Mouse (Mus musculus): Measurements from ENCODE around the gene P4hb.

GRCm38 (mm10) chr11:120548786-120549167 is 24.3 kb downstream of the P4hb start:
- TF ChIP-seq KAT2A (conservative IDR thresholded peaks at IDR 0.05; ENCODE audit: low read depth, low read length) (no peak), BHLHE40 (IDR thresholded peaks at IDR 0.05; ENCODE audit: borderline replicate concordance, low read depth, low read length) (no peak), CTCF (IDR thresholded peaks at IDR 0.05 in 2 of 3, conservative IDR thresholded peaks at IDR 0.05 in 1 of 3; ENCODE audit: control insufficient read depth in 1 of 3, insufficient read depth in 1 of 3, low read depth in 2 of 3, low read length in 3 of 3, poor library complexity in 1 of 3, severe bottlenecking in 1 of 3) (no peak), POLR2AphosphoS2 (IDR thresholded peaks at IDR 0.05; ENCODE audit: low read length) (no peak), MAFK (IDR thresholded peaks at IDR 0.05; ENCODE audit: borderline replicate concordance, low read depth, low read length) (no peak), POLR2A (IDR thresholded peaks at IDR 0.05; ENCODE audit: control insufficient read depth in 1 of 2, insufficient read depth in 1 of 2, low read depth in 1 of 2, low read length in 2 of 2, poor library complexity in 1 of 2) (no peak), EP300 (IDR thresholded peaks at IDR 0.05; ENCODE audit: low read depth in 1 of 2, low read length in 2 of 2) (no peak), ELF1 (IDR thresholded peaks at IDR 0.05; ENCODE audit: low read depth, low read length) (no peak)
